Mouse (Mus musculus) adrenal gland, adult (tissue): ENCODE data around the gene Mest.

ENCODE experiments used
- DNase-seq, 2 experiments: peaks; one replicate each; pipeline ENCODE4 v3.0.0; 2022 to 2023; ENCODE audit warnings: low spot score in 1 of 2; ENCODE audit not compliant: inconsistent age in 2 of 2

Gene Mest

GRCm38 (mm10) chr6:30738464-30739006, 15.2 kb downstream of the Mest start:
- DNase-seq, result peak in 1 of 2 experiments; percentile 52

GRCm38 (mm10) chr6:30739177-30739747, 15.9 kb downstream of the Mest start:
- peak; percentile 29 to 57 for DNase-seq

GRCm38 (mm10) chr6:30744846-30745245, 21.5 kb downstream of the Mest start:
- no peak for DNase-seq

GRCm38 (mm10) chr6:30745591-30745990, 22.2 kb downstream of the Mest start:
- no peak for DNase-seq

- no peak for DNase-seq
These were observed 24.4 kb downstream of the Mest start for GRCm38 (mm10) chr6:30747631-30748357.

GRCm38 (mm10) chr6:30748358-30748910, 25.1 kb downstream of the Mest start:
- DNase-seq, result no peak

- no peak for DNase-seq
These were observed 25.8 kb downstream of the Mest start for GRCm38 (mm10) chr6:30749042-30749689.

- no peak for DNase-seq
These were observed 26.5 kb downstream of the Mest start for GRCm38 (mm10) chr6:30749892-30750291.

GRCm38 (mm10) chr6:30750482-30750881, 27.1 kb downstream of the Mest start:
- DNase-seq, result no peak

- DNase-seq, result no peak
These were observed 27.9 kb downstream of the Mest start for GRCm38 (mm10) chr6:30751209-30751608.
